Mouse (Mus musculus) bone marrow macrophage, adult 2 months (primary cell): ENCODE data around the gene Chchd2.

Source experiments
- CTCF ChIP-seq: IDR thresholded peaks from 2 replicates; pipeline ENCODE4 v1.5.1; 2012; ENCODE audit warnings: low read depth, mild to moderate bottlenecking, low read length, moderate library complexity
- POLR2A ChIP-seq: IDR thresholded peaks from 2 replicates; pipeline ENCODE4 v1.6.1; 2012; ENCODE audit warnings: mild to moderate bottlenecking, low read depth, low read length, borderline replicate concordance

DNA sequence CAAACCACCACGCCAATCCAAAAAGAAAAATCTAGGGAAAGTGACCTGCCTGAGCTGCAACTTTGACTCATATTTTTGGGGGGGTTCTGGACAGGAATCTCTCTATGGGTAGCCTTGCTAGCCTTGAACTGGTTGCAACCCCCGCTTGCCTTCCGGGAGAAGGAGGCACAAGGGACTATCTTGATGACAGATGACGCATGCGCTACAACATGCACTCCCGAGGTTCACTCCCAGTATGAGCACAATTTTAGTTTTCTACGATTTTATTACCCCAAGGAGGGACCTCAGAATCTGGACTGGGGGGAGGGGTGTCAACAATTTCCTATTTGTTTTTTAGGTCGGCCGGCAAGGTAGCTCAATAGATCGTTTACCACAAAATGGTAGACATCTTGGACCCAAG is 999 bp downstream of the Chchd2 start:
- no peak for TF ChIP-seq CTCF
- TF ChIP-seq POLR2A: no peak
